Mouse (Mus musculus): ENCODE data around the gene Defb41.
"Not testable (repeated sequence)": the region's sequence is repeated elsewhere in the genome, so short reads cannot be mapped to it uniquely, and the experiment has no call there.

The Defb41 gene

GRCm38 (mm10) chr1:18265038-18265437 is at the start of gene Defb41:
TSS of gene Defb41 (minus strand) at chr1:18265138.
- DNase-seq (ENCODE audit: low read depth, low spot score), result no peak

DNA sequence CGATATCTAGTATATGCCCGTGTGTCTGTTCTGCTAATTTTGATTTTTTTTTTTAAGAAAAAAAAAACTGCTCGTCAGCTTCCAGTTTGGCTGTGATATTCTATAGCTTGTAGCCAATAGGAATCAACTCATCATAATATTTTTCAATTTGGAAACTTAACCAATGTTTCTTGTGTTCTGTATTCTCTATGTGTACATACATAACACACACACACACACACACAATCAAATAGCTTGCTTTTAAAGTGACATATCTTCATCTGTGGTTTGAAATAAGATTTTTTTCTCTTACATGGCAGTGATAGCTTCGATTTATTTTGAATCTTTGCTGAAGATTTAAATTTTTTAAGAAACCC is 43.5 kb upstream of the Defb41 start:
- DNase-seq (ENCODE audit: low read depth, low spot score), result no peak

DNA sequence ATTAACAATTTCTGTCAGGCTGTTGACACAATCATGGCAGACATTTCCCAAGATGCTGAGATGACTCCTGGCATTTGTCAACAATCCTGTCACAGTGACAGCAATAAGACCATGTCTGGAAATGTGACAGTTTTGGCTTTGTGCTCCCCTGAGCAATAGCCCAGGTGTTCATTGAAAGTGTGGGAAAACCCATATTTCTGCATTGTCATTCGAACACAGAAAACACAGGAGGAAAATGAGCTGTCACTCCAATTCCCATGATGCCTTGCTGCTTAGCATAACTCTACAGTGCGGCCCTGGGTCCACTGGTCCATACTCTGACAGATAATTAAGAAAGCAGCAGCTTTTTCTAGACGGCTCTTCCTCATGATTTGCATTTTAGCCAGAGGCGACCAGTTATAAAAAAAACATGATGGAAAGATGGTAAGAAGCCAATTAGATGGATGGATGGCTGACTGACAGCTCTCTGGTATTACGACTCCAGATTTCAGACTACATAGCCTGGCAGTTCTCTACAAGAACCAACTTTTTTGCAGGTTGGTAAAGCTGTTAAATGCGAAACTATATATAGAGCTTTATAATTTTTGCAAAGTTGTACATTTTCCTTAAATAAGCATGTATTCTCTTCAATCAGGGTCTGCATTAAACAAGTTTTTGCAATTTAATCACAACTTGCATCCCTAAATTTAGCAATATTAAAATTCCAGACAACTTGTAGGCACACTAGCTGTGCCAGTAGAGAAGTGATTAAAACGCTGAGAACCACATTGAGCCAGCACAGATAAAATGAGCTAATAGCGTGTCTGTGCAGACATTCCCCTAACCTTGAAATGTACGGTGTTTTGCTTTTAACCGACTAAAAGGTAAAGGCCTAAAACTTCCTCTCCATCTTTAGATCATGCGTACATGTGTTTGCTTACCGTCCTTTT is 42.9 kb upstream of the Defb41 start:
- DNase-seq (ENCODE audit: low read depth, low spot score), result no peak

GRCm38 (mm10) chr1:18292515-18292914 is 27.6 kb upstream of the Defb41 start:
- no peak for DNase-seq (ENCODE audit: low read depth, low spot score)

DNA sequence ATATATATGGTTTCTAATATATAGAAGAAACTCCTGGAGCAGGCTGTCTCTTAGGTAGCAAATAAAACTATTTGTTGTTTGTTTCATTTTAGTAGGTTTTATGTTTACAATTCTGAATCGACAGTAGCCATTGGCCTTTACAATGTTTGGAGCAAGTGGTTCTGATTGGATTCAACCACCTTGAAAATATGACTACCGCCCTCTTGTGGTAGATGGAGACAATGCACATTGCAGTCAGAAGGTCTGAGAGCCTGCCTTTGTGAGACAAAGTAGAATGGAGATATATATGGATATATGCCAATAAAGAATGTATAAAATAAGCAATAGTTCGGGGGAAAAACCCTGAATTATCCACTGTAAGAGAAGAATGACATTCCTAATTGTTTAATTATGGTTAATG is 23.9 kb upstream of the Defb41 start:
- DNase-seq (ENCODE audit: low read depth, low spot score), result no peak

- no peak for DNase-seq (ENCODE audit: low read depth, low spot score)
Measured at GRCm38 (mm10) chr1:18287371-18287770, 22.4 kb upstream of the Defb41 start.

- no peak for DNase-seq (ENCODE audit: low read depth, low spot score)
Measured at GRCm38 (mm10) chr1:18271095-18271494, 6.2 kb upstream of the Defb41 start.

GRCm38 (mm10) chr1:18268845-18269244 is 3.9 kb upstream of the Defb41 start:
- no peak for DNase-seq (ENCODE audit: low read depth, low spot score)

DNA sequence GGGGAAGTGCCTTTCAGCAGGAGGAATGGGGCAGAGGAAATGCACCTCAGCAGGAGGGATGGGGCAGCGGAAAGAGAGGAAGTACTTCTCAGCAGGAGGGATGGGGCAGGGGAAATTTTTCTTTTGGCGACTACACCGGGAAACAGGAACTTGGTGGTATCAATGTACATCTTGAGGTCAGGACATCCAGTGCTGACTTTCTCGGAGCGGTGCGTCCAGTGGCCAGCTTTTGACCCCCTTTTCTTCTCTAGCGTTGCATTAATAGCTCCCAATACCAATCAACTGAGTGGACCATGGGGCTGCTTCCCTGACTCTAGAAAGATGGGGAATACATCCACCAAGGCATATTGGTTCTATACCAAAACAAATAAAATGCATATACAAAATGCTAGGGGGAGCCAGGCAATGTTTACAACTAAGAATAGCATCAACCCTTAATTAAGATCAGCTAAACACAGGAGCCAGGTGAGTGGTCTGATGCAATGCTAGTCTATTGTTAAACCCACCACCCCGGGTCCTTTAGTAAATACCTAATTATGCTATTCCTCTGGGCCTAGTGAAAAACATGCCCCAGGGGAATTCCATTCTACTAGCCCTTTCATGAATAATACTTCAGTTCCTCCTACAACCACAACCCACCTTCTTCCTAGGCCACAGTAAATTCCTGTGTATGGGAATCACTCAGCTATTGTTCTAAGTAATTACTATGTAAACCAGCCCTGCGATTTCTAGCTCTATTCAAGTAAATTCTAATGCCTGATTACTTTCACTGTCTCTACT is 18.9 kb downstream of the Defb41 start:
- DNase-seq (ENCODE audit: low read depth, low spot score), result not testable (repeated sequence)

- no peak for DNase-seq (ENCODE audit: low read depth, low spot score)
Measured at GRCm38 (mm10) chr1:18237343-18237742, 27.6 kb downstream of the Defb41 start, which contains the start of gene Defb18. TSS of gene Defb18 (minus strand) at chr1:18237443.

GRCm38 (mm10) chr1:18223385-18223945 is 41.5 kb downstream of the Defb41 start:
- DNase-seq (ENCODE audit: low read depth, low spot score), result no peak
